Mouse (Mus musculus) olfactory bulb, adult 2 months (tissue): ENCODE results near the gene Adat1.

Experiments used
- CTCF ChIP-seq: fragments of 200-500 bp; IDR thresholded peaks from 2 replicates; pipeline ENCODE4 v1.5.1; 2012; ENCODE audit warnings: low read depth, mild to moderate bottlenecking, low read length, moderate library complexity; ENCODE audit not compliant: insufficient read depth
- POLR2A ChIP-seq: fragments of 200-500 bp; IDR thresholded peaks from 2 replicates; pipeline ENCODE4 v1.6.1; 2012; ENCODE audit warnings: mild to moderate bottlenecking, low read depth, low read length, moderate library complexity; ENCODE audit not compliant: insufficient read depth

DNA sequence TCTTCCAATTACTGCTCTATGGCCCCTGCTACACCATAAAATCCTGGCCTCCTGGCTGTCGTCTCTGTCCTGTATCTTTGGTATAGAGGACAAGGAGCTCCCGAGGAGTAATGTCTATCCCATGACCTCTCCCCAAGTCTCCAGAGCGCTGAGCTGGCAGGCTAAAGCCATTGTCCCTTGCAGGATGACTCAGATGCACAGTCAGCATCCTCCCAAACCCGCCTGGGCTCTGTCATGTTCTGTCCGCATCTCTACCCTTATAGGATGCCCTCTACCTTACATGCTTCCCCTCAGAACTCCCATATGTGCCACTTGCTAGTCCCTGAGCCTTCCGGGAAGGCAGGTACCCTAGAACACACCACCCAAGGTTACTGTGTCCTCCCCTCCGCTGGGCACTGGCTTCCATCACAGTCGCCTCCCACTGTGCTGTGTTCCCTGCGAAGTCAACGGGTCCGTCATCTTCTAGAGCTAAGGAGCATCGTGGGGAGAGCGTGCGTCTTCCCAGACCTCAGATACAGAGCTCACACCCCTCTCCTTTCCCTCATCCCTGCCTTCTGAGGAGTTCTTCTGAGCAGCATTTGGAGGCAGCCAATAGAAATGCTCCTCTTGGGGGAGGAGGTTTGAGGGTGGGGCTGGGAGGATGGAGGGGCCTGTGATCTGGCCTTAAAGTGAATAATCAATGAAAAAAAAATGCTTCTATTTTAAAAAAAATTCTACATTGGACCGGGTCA, 31.3 kb downstream of the Adat1 start:
- TF ChIP-seq CTCF (no peak), POLR2A (no peak)
